Mouse (Mus musculus): ENCODE results near the gene Nfil3. TPM values are rescaled to one million over a fixed set of nuclear protein-coding genes. Genes with fewer than 3 reads are reported as not detected.

The Nfil3 gene
- total RNA-seq, 2 experiments from 2014 or later, result 13.3 to 15.5 TPM

- DNase-seq (ENCODE audit: low spot score in 2 of 2), result no peak
- intact Hi-C loops (cut with DNase I), result no loop called here
These were observed 31.7 kb downstream of the Nfil3 start for GRCm38 (mm10) chr13:52949211-52949610.

DNA sequence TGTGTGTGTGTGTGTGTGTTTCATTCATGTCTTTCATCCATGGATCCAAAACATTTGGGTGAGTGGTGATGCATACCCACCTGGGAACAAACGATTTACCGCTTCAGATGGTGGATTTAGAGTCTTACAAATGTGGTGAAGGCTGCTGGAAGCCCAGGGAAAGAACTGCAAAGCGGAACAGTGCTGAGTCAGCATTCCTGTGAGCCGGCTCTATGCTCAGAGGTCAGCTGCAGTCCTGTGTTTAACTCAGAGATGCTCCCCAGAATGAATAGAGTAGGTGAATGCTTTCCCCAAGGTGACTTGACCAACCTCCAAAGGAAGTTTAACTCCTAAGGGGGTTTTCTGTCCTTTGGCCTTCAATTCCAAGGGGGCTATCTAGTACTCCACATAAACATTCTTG, 33.3 kb downstream of the Nfil3 start:
- no peak for DNase-seq (ENCODE audit: low spot score in 2 of 2)
- intact Hi-C loops (cut with DNase I), result no loop called here

GRCm38 (mm10) chr13:52945769-52946168, 35.1 kb downstream of the Nfil3 start:
- DNase-seq (ENCODE audit: low spot score in 2 of 2), result no peak
- intact Hi-C loops (cut with DNase I), result no loop called here

DNA sequence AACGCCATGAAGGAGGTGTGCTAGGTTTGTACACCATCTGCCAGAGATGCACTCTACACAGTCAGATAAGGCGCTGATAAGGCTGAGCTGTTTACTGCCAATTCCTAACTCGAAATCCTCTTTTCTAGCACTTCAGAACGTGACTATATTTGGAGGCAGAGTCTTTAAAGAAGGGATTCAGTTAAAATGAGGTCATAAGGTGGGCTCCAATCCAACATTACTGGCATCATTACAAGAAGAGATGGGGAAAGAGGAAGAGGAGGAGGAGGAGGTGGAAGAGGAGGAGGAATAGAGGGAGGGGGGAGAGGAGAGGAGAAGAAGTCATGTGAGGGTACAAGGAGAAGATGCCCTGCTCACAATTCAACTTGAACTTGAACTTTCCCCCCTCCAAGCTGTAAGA, 36.8 kb downstream of the Nfil3 start:
- DNase-seq (ENCODE audit: low spot score in 2 of 2), result no peak
- intact Hi-C loops (cut with DNase I), result no loop called here

GRCm38 (mm10) chr13:52942876-52943388, 37.9 kb downstream of the Nfil3 start:
- DNase-seq (ENCODE audit: low spot score in 2 of 2), result no peak
- intact Hi-C loops (cut with DNase I), result no loop called here

GRCm38 (mm10) chr13:52940956-52941355, 39.9 kb downstream of the Nfil3 start:
- no peak for DNase-seq (ENCODE audit: low spot score in 2 of 2)
- intact Hi-C loops (cut with DNase I), result no loop called here

GRCm38 (mm10) chr13:52930582-52930981, 50.3 kb downstream of the Nfil3 start:
- intact Hi-C loops (cut with DNase I), result no loop called here

DNA sequence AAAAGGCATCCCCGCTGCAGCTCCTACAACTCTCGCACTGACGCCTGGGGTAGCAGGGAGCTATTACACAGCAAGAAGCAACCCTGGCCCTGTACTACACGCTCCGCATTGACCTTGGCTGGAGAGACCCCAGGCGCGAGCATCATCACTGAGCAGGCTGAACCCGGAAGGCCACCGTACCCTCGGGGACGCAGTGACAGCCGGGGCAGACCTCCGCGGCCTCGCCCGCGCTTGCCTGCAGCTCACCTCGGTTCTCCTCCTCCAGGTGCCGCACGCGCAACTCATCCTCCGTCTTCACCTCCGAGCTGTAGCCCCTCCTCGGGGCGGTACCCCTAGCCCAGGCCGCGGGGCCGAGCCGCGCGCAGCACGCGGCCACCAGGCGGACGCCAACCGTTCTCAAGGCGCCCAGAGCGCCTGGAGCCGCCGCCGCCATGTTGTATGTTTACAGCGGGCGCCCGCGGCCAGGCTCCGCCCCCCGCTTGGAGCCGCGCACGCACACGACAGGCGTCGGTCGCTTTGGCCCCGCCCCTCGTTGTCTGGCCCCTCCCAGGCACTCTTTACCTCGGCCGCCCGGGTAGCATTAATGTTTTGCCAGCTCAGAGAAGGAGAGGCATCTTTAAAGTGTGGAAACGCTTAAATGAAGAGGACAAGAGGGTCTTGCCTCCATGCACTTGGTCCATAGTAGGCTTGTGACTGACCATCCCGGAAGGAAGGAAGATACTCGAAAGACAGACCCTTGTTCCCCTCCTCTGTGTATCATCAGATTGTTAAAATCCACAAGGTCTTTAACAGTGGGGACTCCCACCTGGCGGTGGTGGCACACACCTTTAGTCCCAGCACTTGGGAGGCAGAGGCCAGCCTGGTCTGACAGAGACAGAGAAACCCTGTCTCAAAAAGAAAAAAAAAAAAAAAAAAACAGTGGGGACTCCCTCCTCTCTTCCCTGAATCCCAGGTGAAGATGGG, 51.4 kb downstream of the Nfil3 start, which contains the start of gene Auh:
Gene Auh (minus strand): TSS at position 473 of the 963 bp plus-strand sequence.
- intact Hi-C loops (cut with DNase I), result loop anchor here (2.0 to 5.0 kb wide), 3 partner anchors 51 to 217 kb away; partner anchors contain the start of gene Nfil3
- peak; percentile 76 to 78 for DNase-seq (ENCODE audit: low spot score in 2 of 2)

More at GRCm38 (mm10) chr13:52930582-52930981, 50.3 kb downstream of the Nfil3 start:
- DNase-seq (ENCODE audit: low spot score in 2 of 2), result no peak

DNA sequence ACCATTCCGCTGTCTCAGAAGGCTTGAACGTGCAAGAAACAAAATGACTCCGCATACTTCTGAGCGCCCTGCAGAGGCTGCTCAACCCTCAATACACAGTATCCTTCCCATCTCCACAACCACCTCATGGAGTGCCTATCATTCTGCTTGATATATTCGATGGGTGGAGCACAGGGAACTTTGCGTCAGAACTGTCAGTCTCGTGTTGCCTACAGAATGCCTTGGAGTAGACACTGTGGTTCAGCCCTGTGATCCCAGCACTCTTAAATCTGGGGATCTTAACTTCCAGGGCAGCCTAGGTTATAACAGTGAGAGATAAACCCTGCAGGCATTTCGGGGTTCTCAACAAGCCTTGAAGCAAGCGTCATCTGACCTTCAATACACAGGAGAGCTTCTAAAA, 52.5 kb downstream of the Nfil3 start:
- DNase-seq (ENCODE audit: low spot score in 2 of 2), result peak; percentile 23 to 29
- intact Hi-C loops (cut with DNase I), result loop anchor here (2.0 to 5.0 kb wide), 3 partner anchors 52 to 216 kb away; partner anchors contain the start of gene Nfil3

- intact Hi-C loops (cut with DNase I), result no loop called here
- DNase-seq (ENCODE audit: low spot score in 2 of 2), result no peak
These were observed 56.4 kb downstream of the Nfil3 start for GRCm38 (mm10) chr13:52924457-52924856.

GRCm38 (mm10) chr13:52921966-52922365, 58.9 kb downstream of the Nfil3 start:
- intact Hi-C loops (cut with DNase I), result no loop called here
- no peak for DNase-seq (ENCODE audit: low spot score in 2 of 2)

DNA sequence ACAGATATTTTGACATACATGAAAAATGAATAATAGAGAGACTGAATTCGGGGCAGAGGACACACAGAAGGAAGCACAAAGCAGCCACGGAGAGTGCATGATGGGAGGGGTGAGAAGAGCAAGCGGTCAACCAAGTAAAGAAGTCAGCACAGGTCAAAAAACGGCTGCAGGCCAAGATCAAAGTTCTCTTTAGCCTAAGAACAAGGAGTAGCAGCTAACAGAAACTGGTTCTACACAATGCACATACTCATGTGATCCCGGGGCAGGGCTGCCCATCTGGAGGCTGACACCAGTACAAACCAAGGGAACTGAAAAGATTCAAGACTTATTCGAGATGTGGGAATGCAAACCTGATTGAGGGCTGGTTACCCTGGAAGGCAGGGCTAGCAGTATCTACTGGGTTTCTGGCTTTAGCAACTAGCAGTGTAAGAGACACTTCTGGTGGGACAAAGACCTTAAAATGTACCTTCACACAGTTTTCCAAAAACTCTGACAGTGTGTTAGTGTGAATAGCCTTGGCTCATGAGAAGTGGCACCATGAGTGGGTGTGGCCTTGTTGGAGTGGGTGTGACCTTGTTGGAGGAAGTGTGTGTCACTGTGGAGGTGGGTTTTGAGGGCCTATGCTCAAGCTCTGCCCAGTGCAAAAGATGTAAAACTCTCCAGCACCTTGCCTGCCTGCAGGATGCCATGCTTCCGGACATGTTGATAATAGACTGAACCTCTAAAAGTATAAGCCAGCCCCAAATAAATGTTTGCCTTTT, 59.6 kb downstream of the Nfil3 start:
- intact Hi-C loops (cut with DNase I), result no loop called here
- no peak for DNase-seq (ENCODE audit: low spot score in 2 of 2)

DNA sequence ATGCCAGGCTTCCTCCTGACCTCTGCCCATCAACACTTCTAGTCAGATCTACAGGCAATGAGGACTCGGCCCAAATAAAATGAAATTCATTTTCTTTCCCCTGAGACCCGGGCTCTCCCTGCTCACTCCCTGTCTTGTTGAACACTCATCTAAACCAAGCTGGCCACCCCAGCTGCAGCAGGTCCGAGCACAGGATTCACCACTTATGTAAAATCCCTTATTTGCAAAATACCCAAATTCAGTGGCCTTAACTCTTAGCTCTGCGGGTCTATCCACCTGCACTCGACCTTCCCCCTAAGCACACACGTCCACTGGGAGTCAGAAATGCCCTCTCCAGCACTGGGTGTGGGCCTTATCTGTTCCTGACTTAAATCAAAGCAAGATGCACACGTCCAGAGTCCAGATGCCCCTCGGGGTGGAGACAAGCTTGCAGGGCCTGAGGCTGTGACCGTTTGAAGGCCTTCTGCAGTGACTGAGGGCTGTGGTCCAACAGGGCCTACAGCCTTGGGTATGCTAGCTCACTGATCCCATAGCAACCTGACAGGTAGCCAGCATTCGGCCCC, 61.0 kb downstream of the Nfil3 start:
- intact Hi-C loops (cut with DNase I), result no loop called here
- DNase-seq (ENCODE audit: low spot score in 2 of 2), result no peak

DNA sequence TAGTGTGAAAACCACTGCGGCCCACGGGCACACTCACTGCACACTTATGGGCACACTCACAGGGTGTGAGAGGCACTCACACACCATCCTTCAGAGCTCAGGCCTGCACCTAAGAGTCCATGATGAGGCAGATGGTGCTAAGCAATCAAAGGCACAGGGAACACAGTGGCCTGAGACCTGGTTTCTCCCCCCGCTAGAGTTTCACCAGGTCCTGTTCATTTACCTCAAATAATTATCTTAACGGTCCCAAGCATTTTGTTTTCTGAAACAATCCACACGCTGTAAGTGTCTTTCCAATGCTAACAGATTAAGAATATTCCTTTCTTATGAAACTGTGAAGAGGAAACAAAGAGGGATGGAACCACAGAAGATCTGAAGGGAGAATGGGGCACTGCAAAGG, 62.5 kb downstream of the Nfil3 start:
- no peak for DNase-seq (ENCODE audit: low spot score in 2 of 2)
- intact Hi-C loops (cut with DNase I), result no loop called here

Other genes with a start within 250 kb of the Nfil3 start
- gene Auh, start 51.4 kb downstream of the Nfil3 start, total RNA-seq (2021), result 100 to 1,000 TPM in 1 of 2 experiments, 10 to 100 TPM in 1; 94.7 to 102 TPM